Comparison of ENCODE assay signal across 9 mouse cellular contexts in genomic region chr10:25681243-25681642, GRCm38 (mm10).
DNase-seq lines count a peak whose midpoint lies in the region; ATAC-seq lines count a peak whose summit lies in the region.
"Had no signal": no experiment of that assay in that cellular context is flagged by ENCODE, and none has a peak within 500 bp of the region (broad histone marks: within the 10 kb centered on the region; RNA-seq: fewer than 3 reads in every experiment).

No protein-coding gene starts in this region.

- no peaks in the 10 kb centered on the region for H3K4me1 ChIP-seq in kidney, embryonic 14.5 days (ENCODE audit: control insufficient read depth, insufficient read depth, low read length)
- no peaks in the 10 kb centered on the region for H3K4me1 ChIP-seq in embryonic facial prominence, embryonic 14.5 days (ENCODE audit: control insufficient read depth, insufficient read depth, low read length)
- peaks cover 5% of the 10 kb centered on the region; the same call in 1 of the 2 replicates for H3K4me1 ChIP-seq in hindbrain, embryonic 12.5 days
- no peaks in the 10 kb centered on the region for H3K4me1 ChIP-seq in midbrain, embryonic 12.5 days
- H3K4me1 ChIP-seq in stomach, embryonic 14.5 days (ENCODE audit: control insufficient read depth, insufficient read depth, low read length), result peaks cover 2% of the 10 kb centered on the region; the same call in 1 of the 2 replicates
- H3K4me1 ChIP-seq: limb, embryonic 15.5 days had no signal

- WGBS in kidney, embryonic 14.5 days, result 20% methylated on average over 6 of the region's 6 CpGs
- WGBS in embryonic facial prominence, embryonic 14.5 days, result 13% methylated on average over 6 of the region's 6 CpGs
- 21% methylated on average over 6 of the region's 6 CpGs for WGBS in hindbrain, embryonic 12.5 days
- WGBS in midbrain, embryonic 12.5 days, result 26% methylated on average over 6 of the region's 6 CpGs
- 12% methylated on average over 6 of the region's 6 CpGs for WGBS in stomach, embryonic 14.5 days

- no peaks in the 10 kb centered on the region for H3K27me3 ChIP-seq in kidney, embryonic 14.5 days (ENCODE audit: control insufficient read depth, insufficient read depth, low read length)
- H3K27me3 ChIP-seq in embryonic facial prominence, embryonic 14.5 days (replicated peaks; ENCODE audit: control insufficient read depth, insufficient read depth, low read length), result no peaks in the 10 kb centered on the region
- no peaks in the 10 kb centered on the region for H3K27me3 ChIP-seq in hindbrain, embryonic 12.5 days
- no peaks in the 10 kb centered on the region for H3K27me3 ChIP-seq in midbrain, embryonic 12.5 days
- no peaks in the 10 kb centered on the region for H3K27me3 ChIP-seq in stomach, embryonic 14.5 days (ENCODE audit: control insufficient read depth, insufficient read depth, low read length)
- H3K27me3 ChIP-seq: limb, embryonic 15.5 days had no signal

- no peak overlapping the region for H3K4me3 ChIP-seq in kidney, embryonic 14.5 days (ENCODE audit: low read length)
- H3K4me3 ChIP-seq in embryonic facial prominence, embryonic 14.5 days (ENCODE audit: low read depth, low read length), result no peak overlapping the region
- H3K4me3 ChIP-seq in hindbrain, embryonic 12.5 days, result no peak overlapping the region
- H3K4me3 ChIP-seq in midbrain, embryonic 12.5 days, result no peak overlapping the region
- no peak overlapping the region for H3K4me3 ChIP-seq in stomach, embryonic 14.5 days (ENCODE audit: low read depth, low read length)
- H3K4me3 ChIP-seq: limb, embryonic 15.5 days had no signal

- no peaks in the 10 kb centered on the region for H3K36me3 ChIP-seq in kidney, embryonic 14.5 days (ENCODE audit: control insufficient read depth, insufficient read depth, low read length)
- H3K36me3 ChIP-seq in embryonic facial prominence, embryonic 14.5 days (ENCODE audit: control insufficient read depth, insufficient read depth, low read length), result no peaks in the 10 kb centered on the region
- H3K36me3 ChIP-seq in hindbrain, embryonic 12.5 days, result no peaks in the 10 kb centered on the region
- no peaks in the 10 kb centered on the region for H3K36me3 ChIP-seq in midbrain, embryonic 12.5 days
- no peaks in the 10 kb centered on the region for H3K36me3 ChIP-seq in stomach, embryonic 14.5 days (ENCODE audit: control insufficient read depth, insufficient read depth, low read length)
- H3K36me3 ChIP-seq: limb, embryonic 15.5 days had no signal

- no peaks in the 10 kb centered on the region for H3K9me3 ChIP-seq in kidney, embryonic 14.5 days (ENCODE audit: control insufficient read depth, low read length)
- H3K9me3 ChIP-seq in embryonic facial prominence, embryonic 14.5 days (ENCODE audit: control insufficient read depth, low read length), result no peaks in the 10 kb centered on the region
- H3K9me3 ChIP-seq in hindbrain, embryonic 12.5 days (replicated peaks), result no peaks in the 10 kb centered on the region
- no peaks in the 10 kb centered on the region for H3K9me3 ChIP-seq in midbrain, embryonic 12.5 days
- H3K9me3 ChIP-seq in stomach, embryonic 14.5 days (ENCODE audit: control insufficient read depth, low read depth, low read length), result no peaks in the 10 kb centered on the region
- H3K9me3 ChIP-seq: limb, embryonic 15.5 days had no signal

- no peak overlapping the region for H3K27ac ChIP-seq in kidney, embryonic 14.5 days (ENCODE audit: low read depth, low read length)
- no peak overlapping the region for H3K27ac ChIP-seq in embryonic facial prominence, embryonic 14.5 days (replicated peaks; ENCODE audit: low read depth, low read length)
- H3K27ac ChIP-seq in hindbrain, embryonic 12.5 days, result no peak overlapping the region
- no peak overlapping the region for H3K27ac ChIP-seq in midbrain, embryonic 12.5 days (replicated peaks)
- no peak overlapping the region for H3K27ac ChIP-seq in stomach, embryonic 14.5 days (ENCODE audit: low read length)
- H3K27ac ChIP-seq: limb, embryonic 15.5 days had no signal

- no peak for ATAC-seq in kidney, embryonic 14.5 days (ENCODE audit: low FRiP score, low TSS enrichment)
- no peak for ATAC-seq in embryonic facial prominence, embryonic 14.5 days (ENCODE audit: low read depth)
- peak; percentile 59; the same call in 1 of the 2 replicates for ATAC-seq in hindbrain, embryonic 12.5 days (ENCODE audit: low FRiP score)
- 0 out of 2 replicates have a peak, but pooled peaks have one; percentile 43 for ATAC-seq in midbrain, embryonic 12.5 days (ENCODE audit: low FRiP score, low read depth)
- peak; percentile 10; the same call in 1 of the 2 replicates for ATAC-seq in stomach, embryonic 14.5 days (ENCODE audit: insufficient number of reproducible peaks, insufficient read depth, low FRiP score, low read depth)

- peak; percentile 4 for DNase-seq in kidney, adult 11 months
- peak; percentile 65 for DNase-seq in adrenal gland, postnatal 25 days
- DNase-seq in embryonic facial prominence, embryonic 14.5 days (ENCODE audit: low spot score), result peak; percentile 75
- DNase-seq in layer of hippocampus, postnatal 36 days, result peak; percentile 51 to 65

- no peak overlapping the region for H3K9ac ChIP-seq in kidney, embryonic 14.5 days (ENCODE audit: low read depth, low read length)
- no peak overlapping the region for H3K9ac ChIP-seq in embryonic facial prominence, embryonic 14.5 days (ENCODE audit: low read depth, low read length)
- no peak overlapping the region for H3K9ac ChIP-seq in hindbrain, embryonic 12.5 days
- H3K9ac ChIP-seq in midbrain, embryonic 12.5 days (replicated peaks), result no peak overlapping the region
- H3K9ac ChIP-seq in stomach, embryonic 14.5 days (replicated peaks; ENCODE audit: low read depth, low read length), result no peak overlapping the region
- H3K9ac ChIP-seq: limb, embryonic 15.5 days had no signal

- H3K4me2 ChIP-seq in kidney, embryonic 14.5 days (replicated peaks; ENCODE audit: low read depth, low read length), result no peak overlapping the region
- H3K4me2 ChIP-seq in embryonic facial prominence, embryonic 14.5 days (ENCODE audit: low read depth, low read length), result no peak overlapping the region
- no peak overlapping the region for H3K4me2 ChIP-seq in hindbrain, embryonic 12.5 days (replicated peaks)
- no peak overlapping the region for H3K4me2 ChIP-seq in midbrain, embryonic 12.5 days (replicated peaks)
- H3K4me2 ChIP-seq in stomach, embryonic 14.5 days (replicated peaks; ENCODE audit: low read depth, low read length), result no peak overlapping the region
- H3K4me2 ChIP-seq: limb, embryonic 15.5 days had no signal

Comparison
In these comparisons a context has a peak if more than half of its experiments do, and no peak if none do; other contexts are left out.
1. DNase-seq: peak in every context shown above with its lines; median percentile 75 in embryonic facial prominence, embryonic 14.5 days; 65 in adrenal gland, postnatal 25 days; 58 in layer of hippocampus, postnatal 36 days; 4 in kidney, adult 11 months.
2. ATAC-seq: peak in hindbrain, embryonic 12.5 days (single experiment), midbrain, embryonic 12.5 days (single experiment) and stomach, embryonic 14.5 days (single experiment); none in kidney, embryonic 14.5 days (single experiment) and embryonic facial prominence, embryonic 14.5 days (single experiment).